Mouse (Mus musculus) midbrain, embryonic 12.5 days (tissue): ENCODE results near the gene Hspb9. TPM values are rescaled to one million over a fixed set of nuclear protein-coding genes. Genes with fewer than 3 reads are reported as not detected.

Experiments used
- ATAC-seq: fragments of 200-750 bp; cut with Nextera tagmentation; 2 replicates; pipeline ENCODE4 v1.8.0; 2017; ENCODE audit warnings: low read depth, moderate TSS enrichment, moderate library complexity; ENCODE audit not compliant: low FRiP score
- H3K27ac ChIP-seq: fragments of 300-500 bp; sonication (generic); replicated peaks from 2 replicates; pipeline ENCODE4 v1.5.1; 2016; ENCODE audit warnings: mild to moderate bottlenecking
- H3K27me3 ChIP-seq: fragments of 300-500 bp; sonication (generic); 2 replicates; pipeline ENCODE4 v1.6.1; 2016; ENCODE audit warnings: mild to moderate bottlenecking
- H3K36me3 ChIP-seq: fragments of 300-500 bp; sonication (generic); 2 replicates; pipeline ENCODE4 v1.6.1; 2016
- H3K4me1 ChIP-seq: fragments of 300-500 bp; sonication (generic); 2 replicates; pipeline ENCODE4 v1.6.1; 2016
- H3K4me2 ChIP-seq: fragments of 300-500 bp; sonication (generic); replicated peaks from 2 replicates; pipeline ENCODE4 v1.6.1; 2016; ENCODE audit warnings: mild to moderate bottlenecking, moderate library complexity
- H3K4me3 ChIP-seq: fragments of 300-500 bp; sonication (generic); 2 replicates; pipeline ENCODE4 v1.5.1; 2016; ENCODE audit warnings: mild to moderate bottlenecking
- H3K9ac ChIP-seq: fragments of 300-500 bp; sonication (generic); replicated peaks from 2 replicates; pipeline ENCODE4 v1.6.1; 2016; ENCODE audit warnings: mild to moderate bottlenecking, moderate library complexity
- H3K9me3 ChIP-seq: fragments of 300-500 bp; sonication (generic); 2 replicates; pipeline ENCODE4 v1.6.1; 2016; ENCODE audit warnings: mild to moderate bottlenecking
- WGBS: fragments of 180-500 bp; shearing (Covaris S2); methylation state at CpG from one replicate; pipeline ENCODE4 v1.1.7; 2016; 5-methylcytosine and 5-hydroxymethylcytosine counted together
- polyA plus RNA-seq: library from polyadenylated mRNA; unstranded; fragments of >200 nt; fragmentation: Nextera tagmentation; extraction: Ambion mirVana; gene quantifications from 2 replicates; pipeline ENCODE4 v1.2.1, GENCODE M21; 2016

Hspb9 gene
- polyA plus RNA-seq, result 0.26 TPM in 1 of 2 replicates, not detected in the other

DNA sequence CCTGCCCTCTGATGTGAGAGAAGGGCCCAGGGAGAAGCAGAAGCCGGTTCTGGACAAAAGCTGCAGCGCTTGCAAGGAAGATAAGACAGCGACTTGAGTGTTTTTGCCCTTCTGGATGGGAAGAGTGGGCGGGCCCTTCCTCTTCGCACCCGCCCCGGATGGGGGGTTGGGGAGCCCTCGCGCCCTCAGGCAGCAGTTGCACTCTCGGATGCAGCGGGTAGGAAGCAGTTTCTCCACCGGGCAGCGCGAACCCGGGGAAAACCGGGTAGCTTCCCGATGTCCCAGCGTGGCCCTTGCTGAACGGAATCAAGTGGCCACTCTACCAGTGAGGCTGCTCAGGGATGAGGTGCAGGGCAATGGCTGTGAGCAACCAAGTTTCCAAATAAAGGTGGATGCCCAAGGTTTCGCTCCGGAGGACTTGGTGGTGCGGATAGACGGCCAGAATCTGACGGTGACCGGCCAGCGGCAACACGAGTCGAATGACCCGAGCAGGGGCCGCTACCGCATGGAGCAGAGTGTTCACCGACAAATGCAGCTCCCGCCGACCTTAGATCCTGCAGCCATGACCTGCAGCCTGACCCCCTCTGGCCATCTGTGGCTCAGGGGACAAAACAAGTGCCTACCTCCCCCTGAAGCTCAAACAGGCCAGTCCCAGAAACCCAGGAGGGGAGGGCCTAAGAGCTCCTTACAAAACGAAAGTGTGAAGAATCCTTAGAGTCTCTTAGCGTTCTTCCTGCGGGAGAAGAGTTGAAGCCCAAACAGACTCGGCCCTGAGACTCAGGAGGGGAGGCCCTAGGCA, at the start of gene Hspb9:
Gene Hspb9, plus strand, starts transcription at position 116 of the 799 bp plus-strand sequence.
- 3% methylated on average over 38 of the region's 38 CpGs for WGBS
- H3K27ac ChIP-seq, result peak within 1 kb of the TSS; percentile 40; the same call in 1 of the 2 replicates

GRCm38 (mm10) chr11:100671049-100671448, 42.6 kb upstream of the Hspb9 start:
- Histone ChIP-seq H3K9ac (no peak overlapping the region), H3K4me3 (no peak overlapping the region), H3K9me3 (no peaks in the 10 kb centered on the region), H3K4me2 (no peak overlapping the region), H3K36me3 (no peaks in the 10 kb centered on the region), H3K27me3 (peaks cover 27% of the 10 kb centered on the region), H3K27ac (no peak overlapping the region), H3K4me1 (peaks cover 7% of the 10 kb centered on the region)
- ATAC-seq, result no peak
- 83% methylated on average over 1 of the region's 1 CpGs for WGBS

More for the DNA sequence above, at the start of gene Hspb9:
- Histone ChIP-seq H3K9ac (peak within 1 kb of the TSS; percentile 52), H3K36me3 (peaks cover 54% of the 10 kb centered on the region), H3K27me3 (0 out of 2 replicates have a peak, but pooled peaks cover 3% of the 10 kb centered on the region), H3K4me2 (peak within 1 kb of the TSS; percentile 75), H3K4me1 (peaks cover 36% of the 10 kb centered on the region), H3K4me3 (peak within 1 kb of the TSS; percentile 97; the same call in 1 of the 2 replicates), H3K9me3 (no peaks in the 10 kb centered on the region)
- no peak for ATAC-seq

GRCm38 (mm10) chr11:100671956-100672355, 41.7 kb upstream of the Hspb9 start:
- Histone ChIP-seq H3K9me3 (no peaks in the 10 kb centered on the region), H3K27me3 (peaks cover 27% of the 10 kb centered on the region)
- 93% methylated on average over 2 of the region's 2 CpGs for WGBS

DNA sequence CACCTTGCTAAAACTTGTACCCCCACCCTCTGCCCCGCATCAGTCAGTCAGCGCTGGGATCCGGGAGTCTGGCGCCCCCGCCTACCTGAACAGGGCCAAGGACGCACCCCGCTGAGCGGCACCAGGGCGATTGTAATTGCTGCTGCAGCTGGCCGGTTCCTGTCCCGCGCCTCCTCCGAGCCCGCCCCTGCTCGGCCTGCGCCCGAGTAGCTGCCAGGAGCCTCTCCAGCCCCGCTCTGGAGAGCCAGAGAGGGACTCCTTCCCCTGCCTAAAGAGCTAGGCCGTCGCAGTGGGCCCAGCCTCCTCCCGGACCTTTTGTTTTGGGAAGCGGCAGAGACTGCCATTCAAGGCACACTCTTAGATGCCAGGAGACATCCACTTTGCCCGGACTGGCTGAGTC, 40.5 kb upstream of the Hspb9 start:
- peaks cover 7% of the 10 kb centered on the region for H3K4me1 ChIP-seq
- peak overlapping the region; percentile 44 for H3K4me2 ChIP-seq
- H3K4me3 ChIP-seq, result peak overlapping the region; percentile 12
- H3K36me3 ChIP-seq, result no peaks in the 10 kb centered on the region
- WGBS, result under 1% methylated on average over 23 of the region's 23 CpGs
- H3K27ac ChIP-seq, result no peak overlapping the region
- ATAC-seq, result no peak
- H3K9ac ChIP-seq, result peak overlapping the region; percentile 37; the same call in 1 of the 2 replicates
- H3K9me3 ChIP-seq, result no peaks in the 10 kb centered on the region
- H3K27me3 ChIP-seq, result peaks cover 27% of the 10 kb centered on the region

More at GRCm38 (mm10) chr11:100671956-100672355, 41.7 kb upstream of the Hspb9 start:
- no peak overlapping the region for H3K4me3 ChIP-seq
- no peak overlapping the region for H3K4me2 ChIP-seq
- no peak overlapping the region for H3K9ac ChIP-seq
- no peak overlapping the region for H3K27ac ChIP-seq
- H3K4me1 ChIP-seq, result peaks cover 7% of the 10 kb centered on the region
- no peak for ATAC-seq
- no peaks in the 10 kb centered on the region for H3K36me3 ChIP-seq

DNA sequence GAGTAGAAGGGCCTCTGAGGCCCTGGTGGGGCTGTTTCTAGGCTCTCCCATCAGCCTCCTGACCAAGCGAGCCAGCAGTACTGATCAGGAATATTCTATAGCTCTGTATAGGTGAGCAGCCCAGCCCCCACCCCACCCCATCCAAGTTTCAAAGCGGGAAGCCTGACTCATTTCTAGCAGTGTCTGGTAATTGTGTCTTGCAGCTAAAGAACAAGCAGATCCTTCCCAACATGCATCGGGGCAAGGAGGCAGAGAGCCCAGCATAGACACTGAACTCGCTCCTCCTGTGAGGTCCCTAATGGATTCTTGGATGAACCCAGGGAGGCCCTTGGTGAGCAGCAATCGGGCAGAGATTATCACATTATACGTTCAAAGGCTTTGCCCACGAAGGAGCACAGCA, 35.8 kb upstream of the Hspb9 start:
- H3K36me3 ChIP-seq, result no peaks in the 10 kb centered on the region
- peaks cover 7% of the 10 kb centered on the region for H3K4me1 ChIP-seq
- H3K27ac ChIP-seq, result no peak overlapping the region
- no peak overlapping the region for H3K9ac ChIP-seq
- no peaks in the 10 kb centered on the region for H3K9me3 ChIP-seq
- H3K4me2 ChIP-seq, result no peak overlapping the region
- peaks cover 17% of the 10 kb centered on the region for H3K27me3 ChIP-seq
- ATAC-seq, result no peak
- 53% methylated on average over 7 of the region's 7 CpGs for WGBS
- H3K4me3 ChIP-seq, result no peak overlapping the region

GRCm38 (mm10) chr11:100681826-100682225, 31.8 kb upstream of the Hspb9 start:
- no peak overlapping the region for H3K27ac ChIP-seq
- 78% methylated on average over 5 of the region's 5 CpGs for WGBS
- no peaks in the 10 kb centered on the region for H3K9me3 ChIP-seq
- ATAC-seq, result no peak
- H3K4me1 ChIP-seq, result no peaks in the 10 kb centered on the region
- no peaks in the 10 kb centered on the region for H3K27me3 ChIP-seq
- H3K9ac ChIP-seq, result no peak overlapping the region
- no peaks in the 10 kb centered on the region for H3K36me3 ChIP-seq
- no peak overlapping the region for H3K4me2 ChIP-seq
- H3K4me3 ChIP-seq, result no peak overlapping the region

- 72% methylated on average over 5 of the region's 5 CpGs for WGBS
- H3K36me3 ChIP-seq, result no peaks in the 10 kb centered on the region
- no peak for ATAC-seq
These were observed 31.1 kb upstream of the Hspb9 start for GRCm38 (mm10) chr11:100682526-100682925.

GRCm38 (mm10) chr11:100684084-100684483, 29.6 kb upstream of the Hspb9 start:
- H3K27me3 ChIP-seq, result no peaks in the 10 kb centered on the region

More at GRCm38 (mm10) chr11:100682526-100682925, 31.1 kb upstream of the Hspb9 start:
- no peak overlapping the region for H3K4me3 ChIP-seq
- no peak overlapping the region for H3K9ac ChIP-seq
- no peak overlapping the region for H3K4me2 ChIP-seq
- no peaks in the 10 kb centered on the region for H3K4me1 ChIP-seq
- H3K27me3 ChIP-seq, result no peaks in the 10 kb centered on the region
- H3K27ac ChIP-seq, result no peak overlapping the region
- H3K9me3 ChIP-seq, result no peaks in the 10 kb centered on the region

GRCm38 (mm10) chr11:100685371-100685770, 28.3 kb upstream of the Hspb9 start:
- no peak overlapping the region for H3K27ac ChIP-seq
- no peak overlapping the region for H3K9ac ChIP-seq
- H3K9me3 ChIP-seq, result no peaks in the 10 kb centered on the region
- H3K4me2 ChIP-seq, result no peak overlapping the region
- H3K4me1 ChIP-seq, result no peaks in the 10 kb centered on the region
- 89% methylated on average over 3 of the region's 3 CpGs for WGBS
- ATAC-seq, result no peak
- no peaks in the 10 kb centered on the region for H3K36me3 ChIP-seq
- H3K27me3 ChIP-seq, result 0 out of 2 replicates have a peak, but pooled peaks cover under 1% of the 10 kb centered on the region
- no peak overlapping the region for H3K4me3 ChIP-seq

More at GRCm38 (mm10) chr11:100684084-100684483, 29.6 kb upstream of the Hspb9 start:
- H3K4me3 ChIP-seq, result no peak overlapping the region
- no peak for ATAC-seq
- H3K27ac ChIP-seq, result no peak overlapping the region
- no peaks in the 10 kb centered on the region for H3K9me3 ChIP-seq
- H3K4me1 ChIP-seq, result no peaks in the 10 kb centered on the region
- no peaks in the 10 kb centered on the region for H3K36me3 ChIP-seq
- no peak overlapping the region for H3K9ac ChIP-seq
- WGBS, result 71% methylated on average over 2 of the region's 2 CpGs
- no peak overlapping the region for H3K4me2 ChIP-seq

DNA sequence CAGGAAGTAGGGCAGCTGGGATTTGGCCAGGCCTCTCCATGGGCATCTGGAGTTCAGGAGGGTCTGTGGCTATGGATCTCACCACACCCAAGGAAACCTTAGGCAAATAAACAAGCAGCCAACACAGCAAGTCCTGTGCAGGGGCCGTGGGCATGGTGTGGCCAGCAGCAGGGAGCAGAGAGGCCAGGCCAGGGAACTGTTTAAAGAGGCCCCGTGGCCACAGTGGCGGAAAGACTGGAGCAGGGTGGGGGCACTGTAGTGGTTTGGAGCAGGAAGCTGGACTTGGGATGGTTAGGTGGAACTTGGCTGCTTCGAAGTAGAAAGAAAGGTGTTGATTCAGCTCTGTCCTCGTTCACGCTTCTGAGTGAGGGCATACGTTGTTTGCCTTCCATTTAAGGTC, 26.4 kb upstream of the Hspb9 start:
- Histone ChIP-seq H3K27me3 (peaks cover 20% of the 10 kb centered on the region), H3K4me2 (no peak overlapping the region), H3K36me3 (no peaks in the 10 kb centered on the region), H3K9me3 (no peaks in the 10 kb centered on the region), H3K27ac (no peak overlapping the region), H3K9ac (no peak overlapping the region), H3K4me1 (peaks cover 4% of the 10 kb centered on the region), H3K4me3 (no peak overlapping the region)
- ATAC-seq, result no peak
- 84% methylated on average over 7 of the region's 7 CpGs for WGBS

DNA sequence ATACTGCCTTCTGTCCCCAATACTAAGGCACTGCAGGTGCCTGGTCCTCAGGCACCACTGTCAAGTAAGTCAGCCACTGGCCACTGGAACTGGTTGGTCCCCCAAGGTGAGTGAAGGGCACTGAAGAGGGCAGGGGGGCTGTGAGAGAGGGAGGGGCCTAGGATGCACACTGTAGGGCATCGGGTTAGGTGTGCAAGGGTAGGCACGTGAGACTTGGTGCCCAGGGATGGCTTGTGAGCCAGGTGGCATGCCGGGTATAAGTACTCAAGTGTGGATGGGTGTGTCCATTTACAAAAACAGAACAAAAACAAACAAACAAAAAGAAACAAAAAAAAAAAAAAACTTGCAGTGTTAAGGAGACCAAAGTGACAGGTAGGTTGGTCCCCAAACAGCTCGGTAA, 25.2 kb upstream of the Hspb9 start:
- Histone ChIP-seq H3K4me3 (no peak overlapping the region), H3K27me3 (peaks cover 31% of the 10 kb centered on the region), H3K27ac (no peak overlapping the region), H3K4me2 (no peak overlapping the region), H3K9me3 (no peaks in the 10 kb centered on the region), H3K36me3 (no peaks in the 10 kb centered on the region), H3K9ac (no peak overlapping the region), H3K4me1 (peaks cover 7% of the 10 kb centered on the region)
- no peak for ATAC-seq
- 79% methylated on average over 4 of the region's 4 CpGs for WGBS

DNA sequence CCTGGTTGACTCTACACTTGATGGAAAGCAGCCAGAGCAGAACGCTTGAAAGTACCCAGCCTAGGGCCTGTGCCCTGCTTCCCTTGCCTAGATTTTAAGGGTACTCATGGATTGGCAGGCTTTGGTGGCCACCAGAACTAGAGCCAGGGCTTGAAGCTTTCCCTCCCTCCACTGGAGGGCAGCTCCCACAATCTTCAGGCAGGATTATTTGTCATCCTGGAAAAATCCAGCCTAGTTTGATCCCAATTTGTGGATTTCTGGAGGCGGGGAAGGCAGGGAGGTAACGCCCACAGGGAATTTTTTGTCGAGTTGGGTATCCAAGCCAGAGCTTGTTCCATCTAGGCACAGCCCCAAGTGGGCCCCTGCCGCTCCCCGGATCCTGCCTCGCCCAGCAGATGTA, 23.3 kb upstream of the Hspb9 start:
- WGBS, result 81% methylated on average over 7 of the region's 7 CpGs
- H3K36me3 ChIP-seq, result no peaks in the 10 kb centered on the region
- no peaks in the 10 kb centered on the region for H3K9me3 ChIP-seq
- no peak overlapping the region for H3K4me3 ChIP-seq
- H3K27ac ChIP-seq, result no peak overlapping the region
- H3K9ac ChIP-seq, result no peak overlapping the region
- peaks cover 7% of the 10 kb centered on the region for H3K4me1 ChIP-seq
- no peak for ATAC-seq
- H3K4me2 ChIP-seq, result no peak overlapping the region
- H3K27me3 ChIP-seq, result peaks cover 31% of the 10 kb centered on the region
